Mouse (Mus musculus): ENCODE measurements around the gene Lmln. TPM values are rescaled to one million over a fixed set of nuclear protein-coding genes. Genes with fewer than 3 reads are reported as not detected.

Gene Lmln
- polyA plus RNA-seq (2014; fragmentation: Nextera tagmentation; extraction: Ambion mirVana), result 1.2 and 2.3 TPM in 2 replicates

- WGBS, result under 1% methylated on average over 50 of the region's 64 CpGs
- H3K36me3 ChIP-seq (replicated peaks; ENCODE audit: control insufficient read depth, insufficient read depth, low read depth, low read length), result peaks cover 12% of the 10 kb centered on the region
- H3K4me1 ChIP-seq (ENCODE audit: control insufficient read depth, insufficient read depth, low read length), result peaks cover 3% of the 10 kb centered on the region
- H3K9ac ChIP-seq (replicated peaks; ENCODE audit: low read length), result peak within 1 kb of the TSS; percentile 72
- no peaks in the 10 kb centered on the region for H3K9me3 ChIP-seq (replicated peaks; ENCODE audit: control insufficient read depth, low read length)
- H3K4me3 ChIP-seq (ENCODE audit: low read depth, low read length), result peak within 1 kb of the TSS; percentile 66
- H3K27ac ChIP-seq (replicated peaks; ENCODE audit: low read depth, low read length), result peak within 1 kb of the TSS; percentile 43; the same call in 1 of the 2 replicates
- DNase-seq (ENCODE audit: low spot score), result peak; percentile 96
- peak; percentile 98 for ATAC-seq (replicated peaks; ENCODE audit: insufficient number of reproducible peaks, low FRiP score, low TSS enrichment, low read depth)
- no peaks in the 10 kb centered on the region for H3K27me3 ChIP-seq (ENCODE audit: control insufficient read depth, insufficient read depth, low read length)
- H3K4me2 ChIP-seq (ENCODE audit: low read depth, low read length), result peak within 1 kb of the TSS; percentile 87
These were observed at the start of gene Lmln for GRCm38 (mm10) chr16:33062024-33062681. Gene Lmln, plus strand, starts transcription at chr16:33062521.

- no peak overlapping the region for H3K27ac ChIP-seq (replicated peaks; ENCODE audit: low read depth, low read length)
- 91% methylated on average over 5 of the region's 5 CpGs for WGBS
- no peak overlapping the region for H3K4me2 ChIP-seq (ENCODE audit: low read depth, low read length)
- no peak overlapping the region for H3K4me3 ChIP-seq (ENCODE audit: low read depth, low read length)
- no peaks in the 10 kb centered on the region for H3K9me3 ChIP-seq (replicated peaks; ENCODE audit: control insufficient read depth, low read length)
- H3K36me3 ChIP-seq (replicated peaks; ENCODE audit: control insufficient read depth, insufficient read depth, low read depth, low read length), result no peaks in the 10 kb centered on the region; the same call in 1 of the 2 replicates
- no peaks in the 10 kb centered on the region for H3K4me1 ChIP-seq (ENCODE audit: control insufficient read depth, insufficient read depth, low read length)
- ATAC-seq (replicated peaks; ENCODE audit: insufficient number of reproducible peaks, low FRiP score, low TSS enrichment, low read depth) (no peak), DNase-seq (ENCODE audit: low spot score) (no peak)
- H3K27me3 ChIP-seq (ENCODE audit: control insufficient read depth, insufficient read depth, low read length), result no peaks in the 10 kb centered on the region
- no peak overlapping the region for H3K9ac ChIP-seq (replicated peaks; ENCODE audit: low read length)
These were observed 48.5 kb upstream of the Lmln start for GRCm38 (mm10) chr16:33013801-33014200.

- H3K9ac ChIP-seq (replicated peaks; ENCODE audit: low read length), result no peak overlapping the region
- no peaks in the 10 kb centered on the region for H3K4me1 ChIP-seq (ENCODE audit: control insufficient read depth, insufficient read depth, low read length)
- no peak overlapping the region for H3K4me2 ChIP-seq (ENCODE audit: low read depth, low read length)
- no peak for ATAC-seq (replicated peaks; ENCODE audit: insufficient number of reproducible peaks, low FRiP score, low TSS enrichment, low read depth)
- H3K9me3 ChIP-seq (replicated peaks; ENCODE audit: control insufficient read depth, low read length), result no peaks in the 10 kb centered on the region
- DNase-seq (ENCODE audit: low spot score), result no peak
- H3K27ac ChIP-seq (replicated peaks; ENCODE audit: low read depth, low read length), result no peak overlapping the region
- no peak overlapping the region for H3K4me3 ChIP-seq (ENCODE audit: low read depth, low read length)
- H3K36me3 ChIP-seq (replicated peaks; ENCODE audit: control insufficient read depth, insufficient read depth, low read depth, low read length), result no peaks in the 10 kb centered on the region; the same call in 1 of the 2 replicates
- WGBS, result 76% methylated on average over 1 of the region's 1 CpGs
- no peaks in the 10 kb centered on the region for H3K27me3 ChIP-seq (ENCODE audit: control insufficient read depth, insufficient read depth, low read length)
These were observed 47.4 kb upstream of the Lmln start for GRCm38 (mm10) chr16:33014921-33015320.

- Histone ChIP-seq H3K4me3 (ENCODE audit: low read depth, low read length) (no peak overlapping the region), H3K27me3 (ENCODE audit: control insufficient read depth, insufficient read depth, low read length) (no peaks in the 10 kb centered on the region), H3K36me3 (replicated peaks; ENCODE audit: control insufficient read depth, insufficient read depth, low read depth, low read length) (no peaks in the 10 kb centered on the region; the same call in 1 of the 2 replicates), H3K4me1 (ENCODE audit: control insufficient read depth, insufficient read depth, low read length) (no peaks in the 10 kb centered on the region), H3K27ac (replicated peaks; ENCODE audit: low read depth, low read length) (no peak overlapping the region), H3K4me2 (ENCODE audit: low read depth, low read length) (no peak overlapping the region), H3K9me3 (replicated peaks; ENCODE audit: control insufficient read depth, low read length) (no peaks in the 10 kb centered on the region), H3K9ac (replicated peaks; ENCODE audit: low read length) (no peak overlapping the region)
- DNase-seq (ENCODE audit: low spot score) (no peak), ATAC-seq (replicated peaks; ENCODE audit: insufficient number of reproducible peaks, low FRiP score, low TSS enrichment, low read depth) (no peak)
- 97% methylated on average over 3 of the region's 3 CpGs for WGBS
These were observed 46.9 kb upstream of the Lmln start for GRCm38 (mm10) chr16:33015396-33015907.

- no peak overlapping the region for H3K27ac ChIP-seq (replicated peaks; ENCODE audit: low read depth, low read length)
- H3K36me3 ChIP-seq (replicated peaks; ENCODE audit: control insufficient read depth, insufficient read depth, low read depth, low read length), result no peaks in the 10 kb centered on the region; the same call in 1 of the 2 replicates
- no peaks in the 10 kb centered on the region for H3K9me3 ChIP-seq (replicated peaks; ENCODE audit: control insufficient read depth, low read length)
- H3K4me2 ChIP-seq (ENCODE audit: low read depth, low read length), result no peak overlapping the region
- no peaks in the 10 kb centered on the region for H3K4me1 ChIP-seq (ENCODE audit: control insufficient read depth, insufficient read depth, low read length)
- H3K27me3 ChIP-seq (ENCODE audit: control insufficient read depth, insufficient read depth, low read length), result no peaks in the 10 kb centered on the region
- ATAC-seq (replicated peaks; ENCODE audit: insufficient number of reproducible peaks, low FRiP score, low TSS enrichment, low read depth) (no peak), DNase-seq (ENCODE audit: low spot score) (no peak)
- H3K9ac ChIP-seq (replicated peaks; ENCODE audit: low read length), result no peak overlapping the region
- no peak overlapping the region for H3K4me3 ChIP-seq (ENCODE audit: low read depth, low read length)
- 88% methylated on average over 2 of the region's 2 CpGs for WGBS
These were observed 46.3 kb upstream of the Lmln start for GRCm38 (mm10) chr16:33015986-33016385.

GRCm38 (mm10) chr16:33017677-33018349, 44.5 kb upstream of the Lmln start:
- Histone ChIP-seq H3K4me2 (ENCODE audit: low read depth, low read length) (no peak overlapping the region), H3K36me3 (replicated peaks; ENCODE audit: control insufficient read depth, insufficient read depth, low read depth, low read length) (no peaks in the 10 kb centered on the region), H3K27me3 (ENCODE audit: control insufficient read depth, insufficient read depth, low read length) (no peaks in the 10 kb centered on the region), H3K4me3 (ENCODE audit: low read depth, low read length) (no peak overlapping the region), H3K4me1 (ENCODE audit: control insufficient read depth, insufficient read depth, low read length) (no peaks in the 10 kb centered on the region), H3K27ac (replicated peaks; ENCODE audit: low read depth, low read length) (no peak overlapping the region), H3K9me3 (replicated peaks; ENCODE audit: control insufficient read depth, low read length) (no peaks in the 10 kb centered on the region), H3K9ac (replicated peaks; ENCODE audit: low read length) (no peak overlapping the region)
- WGBS, result 89% methylated on average over 5 of the region's 5 CpGs
- DNase-seq (ENCODE audit: low spot score), result no peak
- ATAC-seq (replicated peaks; ENCODE audit: insufficient number of reproducible peaks, low FRiP score, low TSS enrichment, low read depth), result no peak

- no peaks in the 10 kb centered on the region for H3K36me3 ChIP-seq (replicated peaks; ENCODE audit: control insufficient read depth, insufficient read depth, low read depth, low read length)
- H3K4me1 ChIP-seq (ENCODE audit: control insufficient read depth, insufficient read depth, low read length), result no peaks in the 10 kb centered on the region
- H3K27ac ChIP-seq (replicated peaks; ENCODE audit: low read depth, low read length), result no peak overlapping the region
- no peak for DNase-seq (ENCODE audit: low spot score)
- no peak overlapping the region for H3K9ac ChIP-seq (replicated peaks; ENCODE audit: low read length)
- H3K27me3 ChIP-seq (ENCODE audit: control insufficient read depth, insufficient read depth, low read length), result no peaks in the 10 kb centered on the region
- no peak for ATAC-seq (replicated peaks; ENCODE audit: insufficient number of reproducible peaks, low FRiP score, low TSS enrichment, low read depth)
- 78% methylated on average over 21 of the region's 21 CpGs for whole genome bisulfite sequencing
- no peaks in the 10 kb centered on the region for H3K9me3 ChIP-seq (replicated peaks; ENCODE audit: control insufficient read depth, low read length)
- H3K4me2 ChIP-seq (ENCODE audit: low read depth, low read length), result no peak overlapping the region
- H3K4me3 ChIP-seq (ENCODE audit: low read depth, low read length), result no peak overlapping the region
These were observed 43.1 kb upstream of the Lmln start for GRCm38 (mm10) chr16:33019117-33019770.
